Mouse (Mus musculus) lung, postnatal 36 days (tissue): ENCODE measurements at regions not wholly inside any gene's neighbourhood (a gene's known extent, or its start where the extent isn't known, plus 50 kb on each side); places are given as distances from the start of the nearest gene placed in this dataset.

Experiments
- DNase-seq: peaks from one replicate; pipeline ENCODE4 v3.0.0; 2022; ENCODE audit warnings: mixed read lengths

- DNase-seq, result no peak
Observed at GRCm38 (mm10) chr1:64288812-64289447, 166.8 kb upstream of the Klf7 start.

- DNase-seq, result no peak
Observed at GRCm38 (mm10) chr1:64287068-64287467, 165.0 kb upstream of the Klf7 start.

GRCm38 (mm10) chr1:64284656-64285055, 162.6 kb upstream of the Klf7 start:
- no peak for DNase-seq

- DNase-seq, result no peak
Observed at GRCm38 (mm10) chr1:64275865-64276264, 153.8 kb upstream of the Klf7 start.

GRCm38 (mm10) chr1:64275086-64275802, 153.2 kb upstream of the Klf7 start:
- DNase-seq, result no peak

- DNase-seq, result no peak
Observed at GRCm38 (mm10) chr1:64257237-64257636, 135.2 kb upstream of the Klf7 start.

- DNase-seq, result no peak
Observed at GRCm38 (mm10) chr1:64255554-64256295, 133.6 kb upstream of the Klf7 start.

GRCm38 (mm10) chr1:64254673-64255072, 132.6 kb upstream of the Klf7 start:
- no peak for DNase-seq

GRCm38 (mm10) chr1:64253996-64254395, 131.9 kb upstream of the Klf7 start:
- no peak for DNase-seq

GRCm38 (mm10) chr1:64242401-64242800, 120.3 kb upstream of the Klf7 start:
- DNase-seq, result no peak

GRCm38 (mm10) chr1:64229654-64230053, 107.6 kb upstream of the Klf7 start:
- DNase-seq, result no peak

- DNase-seq, result peak; percentile 84
Observed at GRCm38 (mm10) chr1:64226001-64226918, 104.2 kb upstream of the Klf7 start.

GRCm38 (mm10) chr1:64223779-64224687, 102.0 kb upstream of the Klf7 start:
- DNase-seq, result peak; percentile 45

- no peak for DNase-seq
Observed at GRCm38 (mm10) chr1:64222475-64222874, 100.4 kb upstream of the Klf7 start.

- DNase-seq, result no peak
Observed at GRCm38 (mm10) chr1:64220486-64220885, 98.4 kb upstream of the Klf7 start.

- DNase-seq, result no peak
Observed at GRCm38 (mm10) chr1:64220040-64220439, 98.0 kb upstream of the Klf7 start.

- no peak for DNase-seq
Observed at GRCm38 (mm10) chr1:64215646-64216045, 93.6 kb upstream of the Klf7 start.

- DNase-seq, result no peak
Observed at GRCm38 (mm10) chr1:64209131-64209530, 87.0 kb upstream of the Klf7 start.

- no peak for DNase-seq
Observed at GRCm38 (mm10) chr1:64200387-64201023, 78.4 kb upstream of the Klf7 start.

GRCm38 (mm10) chr1:64198781-64199180, 76.7 kb upstream of the Klf7 start:
- no peak for DNase-seq

- DNase-seq, result no peak
Observed at GRCm38 (mm10) chr1:64198322-64198721, 76.2 kb upstream of the Klf7 start.
